Mouse (Mus musculus): ENCODE results near the gene Tmem117. TPM values are rescaled to one million over a fixed set of nuclear protein-coding genes. Genes with fewer than 3 reads are reported as not detected.

The Tmem117 gene
- under 1 TPM in 1 of 2 experiments, not detected in 1; 0.49 TPM for polyA plus RNA-seq (2017; shearing (Covaris generic))

GRCm38 (mm10) chr15:94628830-94629601, at the start of gene Tmem117:
TSS of gene Tmem117 (plus strand) at chr15:94629232.
- ATAC-seq = no peak

- no peak for ATAC-seq
Observed at GRCm38 (mm10) chr15:94582000-94582593, 46.9 kb upstream of the Tmem117 start.

GRCm38 (mm10) chr15:94583153-94583552, 45.9 kb upstream of the Tmem117 start:
- ATAC-seq = no peak

GRCm38 (mm10) chr15:94584738-94585137, 44.3 kb upstream of the Tmem117 start:
- ATAC-seq = no peak

GRCm38 (mm10) chr15:94587826-94588715, 41.0 kb upstream of the Tmem117 start:
- ATAC-seq = no peak

GRCm38 (mm10) chr15:94589219-94590075, 39.6 kb upstream of the Tmem117 start, which contains the start of gene Twf1:
TSS of gene Twf1 (minus strand) at chr15:94589889.
- ATAC-seq = peak; percentile 92

GRCm38 (mm10) chr15:94590083-94590482, 38.9 kb upstream of the Tmem117 start:
- ATAC-seq = no peak

GRCm38 (mm10) chr15:94591356-94591755, 37.7 kb upstream of the Tmem117 start:
- no peak for ATAC-seq

GRCm38 (mm10) chr15:94593586-94593985, 35.4 kb upstream of the Tmem117 start:
- ATAC-seq = no peak

- ATAC-seq = no peak
Observed at GRCm38 (mm10) chr15:94600145-94600707, 28.8 kb upstream of the Tmem117 start.

- ATAC-seq = peak; percentile 94
Observed at GRCm38 (mm10) chr15:94601339-94601738, 27.7 kb upstream of the Tmem117 start.

GRCm38 (mm10) chr15:94602441-94602840, 26.6 kb upstream of the Tmem117 start:
- ATAC-seq = no peak

GRCm38 (mm10) chr15:94607768-94608167, 21.3 kb upstream of the Tmem117 start:
- no peak for ATAC-seq

GRCm38 (mm10) chr15:94616036-94616435, 13.0 kb upstream of the Tmem117 start:
- no peak for ATAC-seq

- no peak for ATAC-seq
Observed at GRCm38 (mm10) chr15:94620909-94621308, 8.1 kb upstream of the Tmem117 start.

GRCm38 (mm10) chr15:94628463-94628829, 586 bp upstream of the Tmem117 start:
- ATAC-seq = no peak

GRCm38 (mm10) chr15:94630553-94630952, 1.5 kb downstream of the Tmem117 start:
- no peak for ATAC-seq

- no peak for ATAC-seq
Observed at GRCm38 (mm10) chr15:94634524-94634923, 5.5 kb downstream of the Tmem117 start.

- ATAC-seq = no peak
Observed at GRCm38 (mm10) chr15:94638207-94638606, 9.2 kb downstream of the Tmem117 start.

- ATAC-seq = no peak
Observed at GRCm38 (mm10) chr15:94639126-94639525, 10.1 kb downstream of the Tmem117 start.

GRCm38 (mm10) chr15:94646012-94646411, 17.0 kb downstream of the Tmem117 start:
- ATAC-seq = no peak

- no peak for ATAC-seq
Observed at GRCm38 (mm10) chr15:94648430-94648829, 19.4 kb downstream of the Tmem117 start.

Data from activated CD4-positive, CD25-positive, alpha-beta regulatory T cell, adult 4 months (primary cell).